Mouse (Mus musculus): ENCODE measurements around the gene Creb1.
A peak's percentile ranks its signal among the peaks of the same experiment; 100 is the strongest.
"Not testable (repeated sequence)": the region's sequence is repeated elsewhere in the genome, so short reads cannot be mapped to it uniquely, and the experiment has no call there.

Gene Creb1

DNA sequence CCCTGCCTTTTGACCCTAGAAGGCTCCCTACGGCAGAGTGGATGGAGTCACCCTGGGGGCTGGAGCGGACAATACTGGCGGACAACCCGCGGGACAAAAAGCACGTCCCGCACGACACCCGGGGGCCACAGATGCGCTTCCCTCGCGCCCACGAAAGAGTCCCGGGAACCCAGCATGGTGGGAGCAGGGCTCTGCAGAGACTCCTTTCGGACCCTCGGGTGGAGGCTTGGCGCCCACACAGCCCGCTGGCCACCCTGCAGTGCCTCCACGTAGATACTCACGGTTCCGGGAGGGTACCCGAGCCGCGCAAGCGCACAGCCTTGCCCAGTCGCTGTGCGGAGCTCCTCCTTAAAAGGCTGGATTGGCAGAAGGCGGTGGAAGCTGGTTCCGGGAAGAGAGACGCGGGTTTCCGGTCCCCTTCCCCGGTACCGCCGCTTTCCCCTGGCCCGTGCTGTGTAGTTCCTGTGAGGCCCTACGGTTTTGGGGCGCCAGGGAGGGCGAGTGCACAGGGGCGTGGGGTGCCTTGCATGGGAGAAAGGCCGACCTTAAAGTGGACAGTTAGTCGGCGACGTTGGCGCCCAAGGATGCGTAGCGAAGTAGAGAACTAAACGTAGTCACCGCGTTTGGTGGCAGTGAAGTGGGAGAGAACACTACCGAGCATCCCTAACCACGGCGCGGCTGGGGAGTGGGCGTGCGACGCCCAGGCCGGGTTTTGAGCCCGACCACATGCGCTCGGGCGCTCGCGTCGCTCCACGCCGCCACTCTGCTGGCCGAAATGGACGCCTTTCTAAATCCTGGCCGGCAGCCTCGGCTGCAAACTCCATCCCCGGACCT is 84.7 kb downstream of the Creb1 start, which contains the start of gene Mettl21a:
Mettl21a (minus strand) TSS at position 362 of the 834 bp plus-strand sequence.
- DNase-seq (ENCODE audit: low read depth in 2 of 2, low spot score in 2 of 2) = peak; percentile 65 to 66

DNA sequence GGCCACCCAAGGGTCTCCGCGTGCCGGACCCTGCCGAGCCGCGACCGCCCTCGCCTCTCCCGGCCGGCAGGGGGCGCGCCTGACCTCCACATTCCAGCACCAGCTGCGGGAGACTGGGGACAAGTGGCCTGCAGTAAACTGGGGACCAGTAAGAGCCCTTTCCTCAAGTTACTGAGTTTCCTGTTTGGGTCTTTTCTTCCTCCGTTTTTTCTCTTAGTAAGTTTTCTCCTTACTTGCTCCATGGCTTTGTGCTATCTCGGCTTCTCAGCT is 85.2 kb downstream of the Creb1 start:
- DNase-seq (ENCODE audit: low read depth in 2 of 2, low spot score in 2 of 2) = peak; percentile 62 to 66

DNA sequence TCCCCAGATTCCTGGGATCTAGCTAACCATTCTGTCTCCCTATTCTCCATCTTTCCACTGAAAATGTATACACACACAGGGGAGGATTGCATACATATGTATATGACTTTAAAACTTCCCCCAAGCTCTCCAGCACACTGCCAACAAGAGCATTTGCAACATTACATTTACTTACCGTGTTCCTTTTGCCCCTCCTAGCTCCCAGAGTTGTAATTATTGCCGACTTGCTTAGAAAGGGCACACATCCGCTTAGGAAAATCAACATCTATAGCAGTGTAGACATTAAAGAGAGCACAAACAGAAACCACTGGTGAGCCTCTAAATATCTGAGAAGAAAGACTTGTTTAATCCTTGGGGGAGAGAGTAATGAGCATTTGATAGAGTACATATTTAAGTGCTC is 85.8 kb downstream of the Creb1 start:
- no peak for DNase-seq (ENCODE audit: low read depth in 2 of 2, low spot score in 2 of 2)

DNA sequence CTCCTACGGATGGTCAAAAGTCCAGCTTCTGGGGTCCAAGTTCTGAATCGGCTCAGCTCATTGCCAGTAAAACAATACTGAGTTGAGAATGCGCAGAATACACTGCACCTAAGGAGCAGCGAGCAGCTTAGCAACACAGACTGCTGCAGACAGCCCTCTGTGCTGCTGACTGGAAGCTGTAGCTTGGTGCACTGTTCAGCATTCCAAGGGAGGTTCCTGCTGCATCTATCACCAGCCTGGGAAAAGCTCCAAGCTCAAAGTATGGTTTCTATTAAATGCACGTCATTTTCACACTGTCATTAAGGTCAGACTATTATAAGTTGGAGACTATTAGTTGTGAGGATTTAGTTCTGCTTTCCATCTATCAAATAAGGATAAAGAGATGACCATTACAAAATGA is 88.7 kb downstream of the Creb1 start:
- DNase-seq (ENCODE audit: low read depth in 2 of 2, low spot score in 2 of 2) = no peak

DNA sequence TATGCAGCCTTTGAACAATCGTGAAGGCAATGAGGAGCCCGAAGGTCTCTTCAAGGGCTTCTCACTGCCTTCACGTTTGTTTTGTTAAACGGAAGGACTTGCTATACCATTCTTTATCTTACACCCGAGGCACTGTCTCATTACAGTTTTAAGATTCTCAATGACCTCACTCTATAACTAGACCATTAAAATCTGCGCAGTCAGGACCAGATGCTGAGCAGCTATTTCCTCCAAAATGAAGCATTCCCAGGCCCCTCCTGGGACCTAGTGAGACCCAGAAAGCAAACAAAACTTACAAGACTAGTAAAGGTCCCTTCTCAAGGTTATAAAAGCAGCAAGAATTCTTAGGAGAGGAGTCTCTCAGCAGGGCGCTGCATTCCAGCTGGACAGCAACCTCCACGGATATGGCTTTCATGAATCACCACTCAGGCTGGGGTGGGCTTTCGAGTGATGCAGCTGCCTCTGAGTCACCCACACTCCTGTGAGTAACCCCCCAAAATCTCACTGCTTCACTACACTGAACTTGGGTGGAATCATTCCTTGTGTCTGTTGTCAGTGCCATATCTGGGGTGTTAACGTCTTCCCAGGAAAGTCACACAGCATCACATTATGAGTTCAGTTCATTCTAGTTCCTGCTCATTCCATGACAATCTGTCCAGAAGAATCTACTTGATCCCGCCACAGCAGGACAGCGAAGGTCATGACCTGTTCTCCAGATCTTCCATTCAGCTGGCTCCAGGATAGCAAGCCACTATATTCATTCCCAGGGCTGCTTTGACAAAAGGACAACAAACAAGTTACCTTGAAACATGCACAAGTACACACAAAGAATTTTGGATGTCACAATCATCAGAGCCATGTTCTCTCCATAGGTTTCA is 91.4 kb downstream of the Creb1 start:
- no peak for DNase-seq (ENCODE audit: low read depth in 2 of 2, low spot score in 2 of 2)

DNA sequence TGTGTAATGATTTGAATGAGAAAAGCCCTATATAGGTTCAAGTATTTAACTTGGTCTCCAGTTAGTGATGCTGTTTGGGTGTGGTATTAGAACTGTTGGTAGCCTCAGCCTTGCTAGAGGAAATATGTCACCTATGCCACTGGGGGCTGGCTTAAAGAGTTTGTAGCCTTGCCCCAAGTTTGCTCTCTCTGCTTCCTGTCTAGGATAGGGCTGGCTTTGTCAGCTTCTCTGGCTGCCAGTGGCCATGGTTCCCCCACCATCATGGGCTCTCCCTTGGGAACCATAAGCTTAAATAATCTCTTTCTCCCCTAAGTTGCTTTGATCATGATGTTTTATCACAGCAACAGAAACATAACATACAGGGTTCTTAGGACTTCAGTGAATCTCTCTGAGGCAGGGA is 92.8 kb downstream of the Creb1 start:
- DNase-seq (ENCODE audit: low read depth in 2 of 2, low spot score in 2 of 2) = no peak

DNA sequence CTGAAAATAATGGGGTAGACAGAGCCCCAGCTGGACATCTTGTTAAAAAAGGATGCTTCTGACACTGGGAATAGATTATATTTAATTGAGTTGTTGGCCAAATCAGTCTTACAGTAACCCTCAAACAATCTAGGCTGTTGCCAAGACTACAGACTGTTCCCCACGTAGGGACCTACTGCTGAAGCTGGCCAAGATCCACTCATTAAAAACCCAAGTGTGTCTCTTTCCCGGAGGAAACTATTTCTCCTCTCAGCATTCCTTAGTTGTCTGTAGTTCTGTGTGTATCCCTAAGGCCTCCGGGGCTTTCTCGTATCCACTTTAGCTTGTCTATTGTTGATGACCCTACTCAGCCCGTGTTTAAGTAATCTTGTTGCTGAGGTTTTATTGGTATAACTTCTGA is 99.1 kb downstream of the Creb1 start:
- no peak for DNase-seq (ENCODE audit: low read depth in 2 of 2, low spot score in 2 of 2)

DNA sequence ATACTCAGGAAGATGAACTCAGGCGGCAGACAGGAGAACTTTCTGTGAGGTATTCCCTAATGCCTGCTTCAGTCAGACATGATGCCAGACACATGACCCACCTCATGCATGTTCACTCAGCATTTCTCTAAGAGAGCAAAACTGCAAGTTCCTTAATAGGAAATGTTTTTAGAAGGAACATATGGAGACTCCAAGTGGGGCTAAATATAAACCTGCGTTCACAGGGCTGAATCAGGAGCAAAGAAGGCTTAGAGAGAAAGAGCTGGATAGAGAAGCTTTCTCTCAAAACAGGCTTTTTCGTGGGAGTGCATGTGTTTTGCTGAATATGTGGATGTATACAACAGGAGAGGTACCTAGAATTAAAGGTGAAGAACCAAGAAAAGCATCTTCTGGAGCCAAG is 100.8 kb downstream of the Creb1 start:
- DNase-seq (ENCODE audit: low read depth in 2 of 2, low spot score in 2 of 2) = no peak

DNA sequence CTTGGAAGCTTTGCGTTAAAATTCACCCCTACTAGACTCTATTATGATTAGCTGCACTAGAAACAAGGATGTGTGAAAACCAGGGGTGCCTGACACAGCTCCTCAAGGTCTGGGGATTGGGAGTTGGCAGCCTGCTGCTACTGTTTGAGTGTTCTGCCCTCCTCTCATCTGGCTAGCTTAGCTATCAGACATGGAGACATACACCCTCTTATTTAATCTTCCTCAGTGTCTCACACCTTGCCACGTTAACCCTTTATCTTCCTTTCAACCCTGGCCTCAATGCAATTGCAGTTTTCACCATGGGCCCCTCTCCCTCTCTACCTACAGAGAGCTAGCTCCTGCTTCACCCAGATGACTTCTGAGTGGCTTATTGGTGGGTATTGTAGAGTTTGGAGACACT is 103.2 kb downstream of the Creb1 start:
- DNase-seq (ENCODE audit: low read depth in 2 of 2, low spot score in 2 of 2) = no peak

DNA sequence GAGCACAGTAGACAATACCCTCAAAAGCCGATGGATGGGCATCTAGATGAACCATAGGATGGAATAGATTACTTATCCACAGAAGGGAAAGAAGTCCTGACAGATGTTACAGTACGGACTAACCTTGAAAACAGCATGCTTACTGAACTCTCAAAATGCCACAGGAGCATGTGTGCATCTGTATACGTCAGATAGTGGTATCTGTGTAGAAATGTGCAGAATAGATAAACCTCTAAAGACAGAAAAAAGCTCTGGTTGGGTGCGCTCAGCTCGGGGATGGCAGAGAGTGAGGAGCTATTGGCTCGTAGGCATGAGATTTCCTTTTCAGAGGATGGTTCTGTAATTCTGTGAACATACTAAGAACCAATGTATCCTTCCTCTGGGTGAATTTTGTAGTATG is 106.8 kb downstream of the Creb1 start:
- no peak for DNase-seq (ENCODE audit: low read depth in 2 of 2, low spot score in 2 of 2)

DNA sequence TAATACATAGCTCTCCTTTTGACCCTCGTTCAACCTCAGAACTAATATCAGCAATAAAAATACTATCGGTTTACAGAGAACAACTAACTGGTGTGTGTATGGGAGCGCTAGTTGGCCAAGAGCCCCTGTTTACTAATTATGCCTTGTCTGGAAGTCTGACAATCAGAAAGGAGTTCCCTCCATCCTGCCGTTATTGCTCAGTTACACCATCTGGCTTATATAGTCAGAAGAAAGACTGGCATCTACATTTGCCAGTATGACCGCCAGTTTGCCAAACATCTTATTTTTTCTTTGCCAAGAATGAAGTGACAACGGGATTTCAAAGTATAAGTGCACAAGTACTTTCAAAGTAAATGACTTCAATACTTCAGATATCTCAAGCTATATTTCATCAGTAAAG is 108.6 kb downstream of the Creb1 start:
- DNase-seq (ENCODE audit: low read depth in 2 of 2, low spot score in 2 of 2) = no peak

DNA sequence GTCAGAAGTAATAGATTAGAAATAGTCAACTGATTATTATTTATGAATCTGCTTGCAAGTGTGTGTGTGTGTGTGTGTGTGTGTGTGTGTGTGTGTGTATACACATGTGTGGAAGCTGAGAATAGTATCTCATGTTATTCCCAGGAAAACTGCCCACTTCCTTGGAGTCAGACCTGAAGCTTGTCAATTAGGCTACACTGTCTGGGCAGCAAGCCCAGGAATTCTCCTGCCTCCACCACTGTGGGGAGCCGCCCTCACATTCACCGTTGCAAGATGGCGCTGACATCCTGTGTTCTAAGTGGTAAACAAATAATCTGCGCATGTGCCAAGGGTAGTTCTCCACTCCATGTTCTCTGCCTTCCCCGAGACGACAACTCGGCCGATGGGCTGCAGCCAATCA is 110.1 kb downstream of the Creb1 start:
- DNase-seq (ENCODE audit: low read depth in 2 of 2, low spot score in 2 of 2) = not testable (repeated sequence)

DNA sequence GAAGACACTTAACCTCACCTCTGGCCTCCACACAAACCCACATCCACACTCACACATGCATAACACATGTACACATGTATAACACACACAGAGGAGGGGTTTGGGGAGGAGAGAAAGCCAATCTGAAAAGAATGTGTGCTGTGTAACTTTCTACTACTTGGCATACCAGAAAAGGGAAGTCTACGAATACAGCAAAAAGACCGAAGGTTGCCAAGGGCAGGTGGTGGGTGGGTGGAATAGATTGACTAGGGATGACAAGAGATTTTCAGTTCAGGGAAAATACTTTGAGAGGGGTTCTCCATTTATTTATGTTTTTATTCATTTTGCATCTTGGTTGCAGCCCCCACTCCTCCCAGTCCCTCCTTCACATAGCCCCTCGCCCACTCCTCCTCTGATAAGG is 112.1 kb downstream of the Creb1 start:
- no peak for DNase-seq (ENCODE audit: low read depth in 2 of 2, low spot score in 2 of 2)

DNA sequence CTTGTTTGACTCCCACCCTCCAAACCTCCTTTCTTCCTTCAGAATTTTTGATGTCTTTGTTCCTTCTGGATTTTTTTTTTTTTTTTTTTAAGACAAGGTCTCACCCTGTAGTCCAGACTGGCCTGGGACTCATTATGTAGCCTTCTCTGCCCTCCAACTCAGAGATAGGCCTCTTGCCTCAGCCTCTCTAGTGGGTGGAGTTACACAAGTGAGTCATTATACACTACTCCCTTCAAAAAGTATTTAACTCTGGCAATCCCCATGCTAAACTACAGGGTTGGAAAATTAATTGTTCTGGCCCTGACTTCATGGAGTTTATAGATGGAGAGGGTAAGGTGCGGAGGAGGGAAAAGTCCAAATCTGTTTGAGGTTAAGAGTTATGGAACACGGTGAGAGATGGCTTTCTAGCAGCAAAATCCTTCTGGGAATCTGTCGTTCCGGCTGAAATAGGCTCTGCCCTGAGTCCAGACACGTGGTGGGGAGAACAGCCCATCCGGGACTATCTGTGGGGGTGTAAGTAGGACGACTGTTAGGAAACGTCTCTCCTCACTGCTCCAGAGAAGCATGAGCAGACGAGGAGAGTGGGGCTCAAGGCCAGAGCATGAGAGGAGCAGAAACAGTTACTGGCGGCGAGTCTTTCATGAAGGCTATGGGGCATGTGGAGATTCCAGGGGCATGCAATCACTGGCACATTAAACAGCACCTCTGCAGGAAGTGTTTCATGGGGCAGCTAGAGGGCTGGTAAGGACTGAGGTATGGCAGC is 117.1 kb downstream of the Creb1 start:
- DNase-seq (ENCODE audit: low read depth in 2 of 2, low spot score in 2 of 2) = no peak

DNA sequence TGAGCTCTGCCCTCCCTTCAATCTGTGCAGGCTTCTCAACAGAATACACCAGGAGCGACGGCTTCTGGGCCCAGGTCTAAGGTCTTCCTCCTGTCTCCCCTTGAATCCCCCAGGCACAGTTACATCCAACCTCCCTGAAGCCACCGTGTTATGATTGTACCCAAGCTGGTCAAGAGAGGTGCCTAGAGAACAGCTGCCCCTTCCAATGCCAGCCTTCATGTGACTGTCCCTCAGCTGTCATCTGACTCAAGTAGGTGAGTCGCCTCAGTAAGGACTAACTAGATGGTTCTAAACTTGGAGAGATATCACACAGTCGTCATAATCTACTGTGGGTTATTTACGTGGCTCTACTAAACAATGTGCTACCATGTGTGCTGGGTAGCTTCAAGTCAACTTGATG is 121.3 kb downstream of the Creb1 start:
- DNase-seq (ENCODE audit: low read depth in 2 of 2, low spot score in 2 of 2) = no peak
